Mouse (Mus musculus): ENCODE results near the gene Unc13a.

Gene Unc13a

DNA sequence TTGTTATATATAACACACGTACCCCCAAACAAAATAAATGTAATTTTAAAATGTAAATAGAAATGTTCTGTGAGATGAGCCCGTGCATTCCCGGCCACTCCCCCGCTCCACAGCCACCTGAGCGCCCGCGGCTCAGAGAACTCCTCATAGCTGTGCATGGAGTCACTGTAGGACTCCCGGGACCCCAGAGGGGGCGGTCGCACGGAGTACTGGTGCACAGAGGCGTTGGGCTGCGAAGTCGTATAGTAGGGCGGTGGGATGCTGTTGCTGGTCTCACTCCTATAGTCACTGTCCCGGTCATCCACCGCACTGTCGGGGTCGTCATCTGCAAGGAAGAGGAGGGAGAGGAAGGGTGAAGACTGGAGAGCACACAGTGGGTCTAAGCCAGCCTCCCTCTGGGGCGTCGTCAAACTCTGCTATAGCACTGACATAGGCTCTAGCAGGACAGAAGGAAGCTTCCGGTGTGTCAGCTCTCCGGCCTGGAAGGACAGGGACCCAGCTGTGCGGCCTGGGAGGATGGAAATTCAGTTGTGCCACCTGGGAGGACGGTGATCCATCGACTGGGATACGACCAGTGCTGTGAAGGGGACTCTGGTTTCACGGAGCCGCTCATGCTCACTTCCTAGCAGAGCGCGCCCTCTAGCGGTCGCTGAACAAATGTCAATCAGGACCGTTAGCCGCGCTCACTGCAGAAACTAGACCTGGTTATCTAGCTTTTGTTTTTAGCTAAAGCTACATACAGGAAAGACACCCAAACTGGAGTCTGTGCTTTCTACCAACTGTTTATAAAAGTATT lies 11.0 kb downstream of the Unc13a start:
- peak; percentile 82 for DNase-seq

DNA sequence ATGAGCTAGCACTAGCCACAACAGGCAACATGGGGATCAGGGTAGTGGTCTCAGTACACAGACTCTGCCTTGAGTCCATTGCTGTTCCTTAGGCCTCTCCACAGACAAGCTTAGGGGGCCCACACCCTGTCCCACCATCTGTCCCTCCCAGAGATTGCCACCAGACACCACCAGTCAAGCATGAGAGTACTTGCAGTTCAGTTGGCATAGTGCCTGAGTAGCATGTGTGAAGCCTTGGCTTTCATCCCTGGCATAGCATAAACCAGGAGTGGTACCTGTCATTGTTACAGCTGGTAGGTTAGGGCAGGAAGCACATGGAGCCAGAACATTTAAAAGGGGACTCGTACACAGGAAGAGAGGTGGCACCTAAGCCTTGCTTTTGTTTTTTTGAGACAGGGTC lies 11.8 kb downstream of the Unc13a start:
- peak; percentile 82 for DNase-seq

DNA sequence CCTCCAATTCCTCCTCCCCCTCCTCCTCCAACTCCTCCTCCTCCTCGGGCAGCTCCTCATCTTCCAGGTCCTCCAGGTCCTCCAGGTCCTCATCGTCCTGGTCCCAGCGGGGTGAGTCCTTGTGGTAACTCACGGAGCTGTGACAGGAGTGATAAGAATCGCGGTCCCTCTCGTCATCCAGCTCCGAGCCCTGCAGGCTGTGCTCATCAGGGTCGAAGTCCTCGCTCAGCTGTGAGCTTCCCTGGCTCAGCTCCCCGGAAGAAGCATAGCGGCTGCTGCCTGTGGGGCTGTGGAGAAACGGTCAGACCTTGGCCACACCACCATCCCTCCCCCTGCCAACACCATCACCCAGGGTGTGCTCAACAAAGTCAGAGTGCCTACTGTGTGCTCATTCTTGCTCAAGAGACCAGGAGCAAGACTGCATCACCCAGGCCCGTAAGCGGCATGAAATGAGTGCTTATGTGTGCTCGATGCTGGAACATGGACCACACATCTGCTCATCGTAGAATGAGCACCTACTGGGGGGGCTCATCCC lies 13.0 kb downstream of the Unc13a start:
- no peak for DNase-seq

DNA sequence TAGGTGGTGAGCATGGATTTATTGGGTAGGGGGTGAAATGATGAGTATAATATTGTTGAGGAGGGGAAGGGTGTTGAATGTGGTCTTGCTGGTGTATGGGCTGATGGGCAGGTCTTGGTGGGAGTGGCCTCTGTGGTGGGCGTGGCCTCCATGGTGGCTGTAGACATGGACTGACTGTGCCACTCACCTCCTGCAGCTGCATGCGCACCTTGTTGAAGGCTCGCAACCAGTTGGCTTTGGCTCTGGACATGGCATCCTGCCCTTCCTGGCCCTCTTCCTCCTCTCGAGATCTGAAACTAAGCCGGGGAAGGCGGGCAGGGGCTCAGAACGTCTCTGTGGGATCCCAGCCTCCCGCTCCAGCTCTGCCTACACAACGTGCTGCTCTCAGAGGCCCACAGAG lies 13.7 kb downstream of the Unc13a start:
- peak; percentile 47 for DNase-seq

DNA sequence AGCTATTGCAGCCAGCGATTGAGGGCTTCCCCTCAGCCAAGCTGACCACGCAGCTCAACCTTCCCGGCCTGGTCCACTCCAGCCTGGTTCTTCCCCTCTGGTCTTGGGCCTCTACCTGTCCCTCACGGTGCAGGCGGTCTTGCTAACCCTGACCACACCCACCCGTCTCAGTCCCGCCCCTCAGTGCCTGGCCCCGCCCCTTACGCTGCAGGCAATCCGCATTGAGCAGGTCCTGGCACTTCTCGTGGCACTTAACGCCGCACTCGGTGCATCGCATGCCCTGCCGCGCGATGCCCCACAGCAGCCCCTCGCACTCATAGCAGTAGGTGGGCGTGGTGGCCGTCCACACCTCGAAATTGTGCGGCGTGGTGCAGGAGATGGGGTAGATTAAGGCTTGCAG lies 17.0 kb downstream of the Unc13a start:
- no peak for DNase-seq

DNA sequence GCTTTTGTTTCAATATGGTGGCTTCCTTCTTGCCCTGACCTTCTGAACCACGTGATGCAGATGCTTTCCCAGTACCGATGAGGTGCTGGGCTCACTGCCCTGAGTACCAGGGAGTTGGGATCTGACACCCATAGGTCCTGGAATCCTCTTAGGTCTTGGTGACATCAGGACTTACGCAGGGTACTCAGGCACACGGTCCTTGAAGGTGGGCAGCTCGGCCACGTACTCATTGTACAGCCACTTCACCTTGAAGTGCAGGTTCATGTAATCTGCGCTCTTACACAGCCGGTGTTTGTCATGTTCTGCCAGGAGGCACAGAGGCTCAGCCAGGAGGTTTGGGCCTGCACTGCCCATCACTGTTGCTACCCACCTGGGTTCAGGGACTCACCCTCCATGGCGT lies 26.0 kb downstream of the Unc13a start:
- no peak for DNase-seq

DNA sequence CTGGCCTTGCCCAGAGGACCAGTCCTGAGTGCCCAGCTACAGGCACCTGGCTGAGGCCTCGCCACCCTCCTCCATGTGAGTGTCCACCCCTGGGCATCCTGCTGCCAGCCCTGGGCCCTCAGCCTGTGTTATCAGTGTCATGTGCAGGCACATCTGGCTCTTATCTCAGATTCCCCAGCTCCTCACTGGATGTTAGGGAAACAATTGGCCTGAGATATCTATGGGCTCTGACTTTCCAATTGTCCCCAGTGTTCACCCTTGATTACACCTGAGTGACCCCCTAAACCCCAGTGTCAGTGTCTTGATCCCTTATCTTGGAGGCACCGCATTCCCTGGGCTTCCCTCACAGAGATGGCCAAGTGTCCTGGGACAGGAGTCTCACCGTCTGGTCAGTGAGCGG lies 32.2 kb downstream of the Unc13a start:
- DNase-seq: no peak

DNA sequence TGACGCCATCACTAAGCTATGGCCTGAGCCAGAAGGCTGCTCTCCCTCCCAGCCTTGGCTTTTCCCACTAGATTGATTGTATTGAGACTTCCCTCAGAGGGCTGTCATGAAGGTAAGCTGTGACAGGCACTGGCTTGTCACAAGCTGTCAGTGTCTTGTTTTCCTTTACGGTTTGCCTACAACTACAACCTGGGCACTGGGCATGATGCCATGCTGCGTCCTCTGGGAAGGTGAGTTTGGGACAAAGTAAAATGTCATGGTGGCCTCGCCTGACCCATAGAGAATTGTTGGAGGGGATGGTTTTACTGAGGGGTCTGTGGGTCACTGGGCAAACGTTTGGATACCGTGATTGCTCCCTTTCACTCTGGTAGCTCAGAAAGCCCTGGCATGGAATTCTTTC lies 33.2 kb downstream of the Unc13a start:
- DNase-seq: no peak

DNA sequence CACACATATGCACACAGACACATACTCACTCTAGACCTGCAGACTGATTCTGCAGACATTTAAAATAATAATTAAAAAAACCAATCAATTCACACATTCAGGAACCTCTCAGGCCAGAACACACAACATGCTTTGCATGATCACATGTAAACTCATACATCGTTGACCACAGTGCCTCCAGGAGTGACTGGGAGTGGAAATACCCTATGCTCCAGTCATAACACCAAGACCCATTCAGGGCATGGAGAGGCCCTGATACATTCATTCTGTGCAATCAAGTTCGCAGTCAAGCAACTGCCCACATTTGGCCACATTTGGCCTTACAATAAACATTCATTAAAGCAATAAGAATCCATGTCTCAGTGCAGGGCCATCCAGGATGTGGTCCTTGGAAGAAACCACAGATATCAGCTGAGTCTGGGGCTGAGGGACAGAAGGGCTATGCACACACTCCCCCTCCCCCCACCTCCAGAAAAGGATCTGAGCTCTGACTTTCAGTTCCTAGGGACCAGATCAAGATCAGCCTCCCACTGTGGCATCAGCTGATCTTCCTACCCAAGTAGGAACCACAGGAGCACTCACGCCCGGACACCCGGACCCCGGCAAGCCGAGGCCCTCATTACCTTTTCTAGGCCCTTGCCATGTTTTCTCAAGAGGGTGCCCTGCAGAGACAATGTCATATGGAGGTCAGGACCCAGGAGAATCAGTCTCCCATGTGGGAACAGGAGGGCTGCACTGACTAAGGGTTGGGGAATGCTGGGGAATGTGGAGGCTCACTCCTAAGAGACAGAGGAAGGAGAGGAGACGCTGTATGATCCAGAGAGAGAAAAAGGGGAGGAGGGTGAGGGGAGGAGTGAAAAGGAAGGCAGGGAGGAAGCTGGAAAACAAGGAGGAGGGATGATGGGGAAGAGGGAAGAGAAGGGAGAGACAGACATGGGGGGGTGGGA lies 34.1 kb downstream of the Unc13a start:
- DNase-seq: no peak

DNA sequence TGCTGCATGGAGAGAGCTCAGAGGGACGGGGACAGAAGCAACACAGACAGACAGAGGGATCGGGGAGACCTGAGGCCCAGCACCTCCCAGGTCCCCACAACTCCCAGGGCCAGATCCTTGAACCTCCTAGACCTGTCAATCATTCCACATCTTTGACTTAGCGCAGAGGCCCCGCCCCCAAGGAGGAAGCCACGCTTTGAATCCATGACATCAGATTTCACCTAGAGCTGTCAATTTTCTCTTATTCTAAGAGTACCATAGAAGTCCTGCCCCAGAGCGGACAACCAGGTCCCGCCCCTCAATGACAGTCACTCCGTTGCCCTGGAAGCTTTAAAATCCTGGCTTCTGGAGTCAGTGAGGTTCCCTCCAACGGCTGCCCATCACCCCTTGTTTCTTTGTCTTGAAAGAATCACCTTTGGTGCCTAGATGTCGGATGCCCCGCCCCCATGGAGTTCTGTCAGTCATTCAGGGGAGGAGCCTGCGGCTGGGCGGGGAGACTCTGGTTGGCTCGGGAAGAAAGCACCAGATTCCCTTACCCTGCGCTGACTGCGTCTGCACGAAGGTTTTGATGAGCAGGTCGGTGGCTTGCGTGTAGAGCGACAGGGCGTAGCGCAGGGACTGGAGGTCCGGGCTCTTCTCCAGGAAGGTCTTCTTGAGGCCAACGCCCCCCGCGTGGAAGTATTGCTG lies 37.4 kb downstream of the Unc13a start:
- DNase-seq: peak; percentile 50

DNA sequence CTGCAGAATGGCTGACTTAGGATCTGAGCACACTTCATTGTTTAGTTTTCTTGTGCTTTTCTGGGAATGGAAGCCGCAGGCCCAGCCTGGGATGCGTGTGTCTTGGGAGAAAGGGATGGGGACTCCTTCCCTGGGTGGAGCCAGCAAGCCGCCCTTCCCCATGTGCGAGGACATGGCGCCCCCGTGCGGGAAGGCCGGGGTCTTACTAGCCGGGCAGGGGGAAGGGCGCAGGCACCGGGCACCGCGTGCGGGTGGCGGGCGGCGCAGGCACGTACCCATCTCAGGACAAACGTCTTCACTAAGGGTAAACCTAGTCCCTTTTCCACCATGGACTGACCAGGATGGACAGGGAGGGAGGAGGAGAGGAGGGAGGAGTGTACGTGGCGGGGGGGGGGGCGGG lies 38.4 kb downstream of the Unc13a start:
- DNase-seq: no peak

DNA sequence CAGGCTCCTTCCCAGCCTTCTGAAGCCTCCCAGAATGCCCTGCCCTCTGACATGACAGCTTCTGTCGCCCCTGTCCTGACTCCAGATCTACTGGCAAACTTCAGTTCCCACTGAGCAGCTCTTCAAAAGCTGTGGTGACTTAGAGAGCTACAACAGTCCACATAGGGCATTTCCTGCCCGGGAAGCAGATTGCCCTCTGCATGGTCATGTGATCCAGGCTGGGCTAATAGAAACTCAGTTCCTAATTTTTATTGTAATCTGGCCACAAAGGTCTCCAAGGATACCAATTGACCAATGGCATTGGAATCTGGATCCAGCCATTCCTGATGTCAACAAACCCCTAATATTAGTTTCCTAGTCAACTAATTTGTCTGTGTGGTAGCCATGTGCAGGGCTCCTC lies 39.7 kb downstream of the Unc13a start:
- DNase-seq: no peak

DNA sequence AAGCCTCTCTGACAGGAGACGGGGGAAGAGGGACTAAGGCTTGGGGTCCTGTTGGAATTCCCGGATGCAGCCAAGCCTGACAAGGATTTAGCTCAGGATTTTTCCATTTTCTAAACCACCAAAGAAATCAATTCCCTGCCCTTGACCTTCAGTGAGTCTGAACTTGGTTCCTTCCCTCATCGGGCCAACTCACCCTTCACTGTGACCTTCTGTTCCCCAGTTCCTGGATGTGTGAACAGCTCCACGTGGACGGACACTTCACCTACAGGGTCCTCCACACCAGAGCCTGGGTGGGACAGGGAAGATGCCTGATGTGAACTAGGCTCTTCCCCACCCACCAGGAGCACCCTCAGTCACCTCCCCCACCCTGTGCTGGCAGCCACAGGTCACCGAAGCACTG lies 40.8 kb downstream of the Unc13a start:
- no peak for DNase-seq

DNA sequence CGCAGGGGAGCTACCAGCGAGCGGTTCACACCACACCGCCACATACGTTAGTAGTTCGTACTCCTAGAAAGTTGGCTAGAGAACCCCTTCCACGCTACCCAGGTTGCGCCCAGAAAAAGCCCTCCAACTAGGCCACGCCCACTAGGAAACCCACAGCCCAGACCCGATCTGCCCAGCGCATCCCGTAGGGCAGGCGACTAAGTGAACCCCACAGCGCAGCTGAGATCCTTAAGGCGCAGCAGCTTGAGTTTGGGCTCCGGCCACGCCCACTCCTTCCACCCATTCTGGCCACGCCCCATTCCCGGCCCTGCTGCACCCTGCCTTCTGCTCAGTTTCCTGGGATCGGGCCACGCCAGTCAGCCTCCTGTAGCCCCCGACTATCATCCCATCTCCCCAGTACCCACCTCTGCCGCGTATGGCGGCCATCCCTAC lies 41.8 kb downstream of the Unc13a start:
- peak; percentile 71 for DNase-seq

DNA sequence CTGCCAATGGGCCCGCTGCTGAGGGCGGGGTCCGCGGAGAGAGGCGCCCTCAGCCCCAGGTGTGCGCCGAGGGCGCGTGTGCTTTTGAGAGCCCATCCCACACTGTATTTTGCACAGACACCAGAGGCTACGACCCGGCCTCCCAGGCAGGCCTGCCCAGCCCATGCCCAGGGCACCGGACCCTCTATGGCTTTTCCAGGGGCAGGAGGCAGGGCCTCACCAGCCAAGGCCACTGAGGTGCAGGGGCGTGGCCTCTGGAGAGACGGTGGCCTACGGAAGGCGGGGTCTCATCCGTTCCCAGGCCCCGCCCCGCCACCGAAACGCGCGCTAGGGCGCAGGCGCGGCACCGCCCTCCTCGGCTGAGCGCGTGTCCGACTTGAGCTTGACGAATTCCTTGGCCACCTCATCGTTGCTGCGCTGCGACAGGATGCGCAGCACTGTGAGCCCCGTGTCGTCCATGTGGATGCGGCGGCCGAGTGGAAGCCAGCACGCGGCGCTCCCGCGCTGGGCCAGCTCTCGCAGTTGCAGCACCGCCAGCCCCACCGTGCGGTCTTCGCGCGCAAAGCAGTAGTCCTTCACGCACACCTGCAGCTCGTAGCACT lies 42.4 kb downstream of the Unc13a start:
- DNase-seq: peak; percentile 90

DNA sequence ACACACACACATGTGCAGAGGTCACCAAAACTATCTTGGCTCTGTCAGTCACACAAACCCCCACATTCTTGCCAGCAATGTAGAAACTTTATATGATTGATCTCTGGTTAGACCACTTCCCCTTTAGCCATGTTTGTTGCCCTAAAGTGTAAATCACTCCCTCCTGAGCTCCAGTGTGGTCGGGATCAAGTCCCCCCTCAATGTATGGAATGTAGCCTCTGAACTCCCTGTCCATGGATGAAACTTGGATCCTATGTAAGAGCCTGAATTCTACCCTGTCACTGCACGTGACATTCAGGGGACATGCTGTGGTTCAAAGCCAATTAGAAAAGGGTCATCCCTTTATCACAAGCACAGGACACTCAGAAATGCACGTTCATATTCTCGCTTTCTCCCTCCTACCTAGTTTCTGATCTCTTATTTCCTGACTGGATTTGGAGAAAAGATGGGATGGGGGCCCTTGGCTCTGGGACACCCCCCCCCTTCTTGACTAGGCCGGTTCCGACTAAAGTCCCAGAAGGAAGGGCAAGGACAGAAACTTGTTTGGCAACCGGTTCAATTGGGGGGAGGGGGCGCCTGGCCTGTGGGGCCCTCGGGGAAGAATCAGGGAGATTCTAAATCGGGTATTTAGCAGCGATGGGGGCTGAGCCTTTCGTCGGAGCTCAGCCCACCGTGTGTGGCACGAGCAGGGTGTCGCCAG lies 43.0 kb downstream of the Unc13a start:
- DNase-seq: no peak

DNA sequence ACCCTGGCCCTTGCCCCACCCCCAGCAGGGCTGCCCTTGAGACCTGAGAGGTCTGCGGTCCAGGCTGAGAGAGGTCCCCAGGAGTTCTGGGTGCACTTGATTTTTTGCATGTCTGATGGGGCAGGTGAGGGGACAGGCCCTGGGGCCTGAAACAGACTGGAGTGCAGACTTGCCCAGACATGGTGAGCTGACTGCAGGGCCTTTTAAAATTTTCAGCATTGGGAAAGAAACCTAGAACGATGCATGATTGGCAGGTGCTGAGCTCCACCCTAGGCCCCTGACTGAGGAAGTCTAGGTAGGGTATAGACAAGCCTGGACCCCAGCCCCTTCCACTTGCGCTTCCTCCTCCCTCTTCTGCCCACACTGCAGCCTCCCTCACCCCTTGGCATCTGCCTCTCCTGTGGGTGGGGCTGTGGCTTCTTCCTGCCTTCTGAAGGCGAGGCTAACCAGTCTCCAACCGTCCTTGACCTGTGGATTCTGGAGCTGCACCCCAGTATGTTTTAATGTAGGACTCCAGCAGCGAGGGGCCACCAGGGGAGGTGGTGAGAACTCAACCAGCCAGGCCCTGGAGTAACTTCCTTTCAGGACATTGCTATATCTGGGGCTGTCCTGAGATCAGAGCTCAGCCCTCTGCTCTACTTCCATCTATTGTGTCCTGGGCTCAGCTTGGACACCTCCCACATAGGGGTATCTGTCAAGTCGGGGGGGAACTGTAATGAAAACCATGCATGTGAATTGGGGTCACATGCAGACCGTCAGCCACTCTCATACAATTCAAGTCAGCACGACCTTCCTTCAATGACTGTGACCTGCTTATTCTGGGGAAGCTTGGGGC lies 44.1 kb downstream of the Unc13a start:
- DNase-seq: no peak

DNA sequence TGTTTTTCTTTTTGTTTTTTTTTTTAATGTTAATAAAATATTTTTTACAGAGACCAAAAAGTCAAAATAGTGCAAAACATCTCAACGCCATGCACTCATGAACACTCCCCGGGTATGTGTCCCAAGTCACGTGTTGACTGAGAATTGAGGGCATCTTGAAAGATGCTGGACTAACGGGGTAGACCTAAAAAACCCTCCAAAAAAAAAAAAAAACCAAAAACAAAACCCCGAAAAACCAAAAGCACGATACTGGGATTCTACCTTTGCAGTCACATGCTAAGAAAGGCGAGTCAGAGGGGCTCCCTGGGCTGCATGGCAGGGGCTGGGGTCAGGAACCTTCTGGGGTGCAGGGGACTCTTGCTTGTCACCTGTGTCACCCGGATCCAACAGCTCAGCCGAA lies 44.8 kb downstream of the Unc13a start:
- DNase-seq: no peak

DNA sequence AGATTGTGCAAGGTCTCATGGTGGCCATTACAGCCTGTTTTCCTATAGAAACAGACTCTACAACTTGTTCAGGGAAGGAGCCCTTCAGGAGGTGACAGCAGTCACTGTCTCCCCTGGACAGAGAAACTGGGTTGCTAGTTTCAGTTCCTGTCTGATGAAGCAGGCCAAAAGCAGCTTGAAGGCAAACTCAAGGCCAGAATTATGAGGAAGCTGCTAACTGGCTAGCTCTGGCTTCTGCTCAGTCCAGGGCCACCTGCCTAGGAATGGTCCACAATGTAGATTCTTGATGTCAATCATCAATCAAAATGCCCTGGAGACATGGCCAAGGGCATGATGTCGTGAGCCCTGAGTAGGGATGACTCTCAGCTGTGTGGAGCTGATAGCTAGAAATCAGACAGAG lies 46.5 kb downstream of the Unc13a start:
- no peak for DNase-seq

DNA sequence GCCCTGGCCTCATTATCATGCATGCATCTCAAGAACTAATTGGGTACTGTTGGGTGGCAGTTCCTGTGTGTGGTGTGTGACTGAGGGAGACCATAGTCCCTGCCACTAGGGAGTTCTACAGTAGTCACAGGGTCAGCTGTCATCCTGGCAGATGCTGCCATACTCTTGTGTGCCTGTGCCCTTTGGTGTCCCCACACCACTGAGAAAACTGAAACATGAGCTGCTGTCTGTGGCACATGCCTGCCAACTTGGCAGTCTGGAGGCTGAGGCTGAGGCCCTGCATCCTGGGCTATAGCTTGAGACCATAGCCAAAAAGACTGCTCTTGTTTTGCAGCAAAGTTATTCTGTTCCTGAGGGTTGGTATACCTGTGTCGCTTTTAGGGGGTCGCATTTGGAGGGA lies 51.8 kb downstream of the Unc13a start:
- DNase-seq: no peak

DNA sequence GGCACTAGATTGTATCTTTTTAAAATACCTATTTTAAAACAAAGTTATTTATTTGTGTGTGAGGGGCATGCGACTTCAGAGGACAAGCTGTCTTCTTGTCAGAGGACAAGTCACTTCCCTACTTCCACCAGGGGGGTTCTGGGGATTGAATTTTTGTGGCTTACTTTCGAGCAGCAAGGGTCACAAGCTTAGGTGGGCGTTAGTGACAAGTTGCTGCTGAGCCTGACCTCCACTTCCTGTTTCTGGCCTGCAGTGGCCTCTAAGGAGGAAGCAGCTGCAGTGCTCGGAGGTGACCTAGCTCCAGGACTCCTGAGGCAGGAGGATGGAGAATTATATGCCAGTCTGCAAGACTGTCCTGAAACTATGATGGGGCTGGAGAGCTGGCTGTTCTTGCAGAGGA lies 58.1 kb downstream of the Unc13a start:
- DNase-seq: no peak
